Mouse (Mus musculus) liver, embryonic 11.5 days (tissue): Measurements from ENCODE around the gene Pus7l. TPM values are rescaled to one million over a fixed set of nuclear protein-coding genes. Genes with fewer than 3 reads are reported as not detected.

Experiments
- ATAC-seq: fragments of 200-750 bp; cut with Nextera tagmentation; replicated peaks from 2 replicates; pipeline ENCODE4 v1.8.0; 2017; ENCODE audit warnings: moderate number of reproducible peaks, mild to moderate bottlenecking, moderate TSS enrichment, moderate library complexity; ENCODE audit not compliant: low FRiP score
- DNase-seq: peaks from one replicate; pipeline ENCODE4 v3.0.0-alpha.2; 2017; ENCODE audit warnings: low spot score
- H3K27ac ChIP-seq: fragments of 300-500 bp; sonication (generic); 2 replicates; pipeline ENCODE4 v1.5.1; 2014; ENCODE audit warnings: mild to moderate bottlenecking, low read depth, low read length, control low read depth
- H3K27me3 ChIP-seq: fragments of 300-500 bp; sonication (generic); replicated peaks from 2 replicates; pipeline ENCODE4 v1.6.1; 2014; ENCODE audit warnings: low read length, mixed read lengths; ENCODE audit not compliant: control insufficient read depth, insufficient read depth
- H3K36me3 ChIP-seq: fragments of 300-500 bp; sonication (generic); 2 replicates; pipeline ENCODE4 v1.6.1; 2014; ENCODE audit warnings: mild to moderate bottlenecking, low read length, moderate library complexity, mixed read lengths; ENCODE audit not compliant: control insufficient read depth, insufficient read depth
- H3K4me1 ChIP-seq: fragments of 300-500 bp; sonication (generic); replicated peaks from 2 replicates; pipeline ENCODE4 v1.6.1; 2014; ENCODE audit warnings: low read length, mixed read lengths; ENCODE audit not compliant: control insufficient read depth, insufficient read depth
- H3K4me2 ChIP-seq: fragments of 300-500 bp; sonication (generic); 2 replicates; pipeline ENCODE4 v1.6.1; 2014; ENCODE audit warnings: mild to moderate bottlenecking, control low read depth, moderate library complexity
- H3K4me3 ChIP-seq: fragments of 300-500 bp; sonication (generic); 2 replicates; pipeline ENCODE4 v1.5.1; 2014; ENCODE audit warnings: low read depth, low read length, control low read depth
- H3K9ac ChIP-seq: fragments of 300-500 bp; sonication (generic); 2 replicates; pipeline ENCODE4 v1.6.1; 2014; ENCODE audit warnings: low read depth, low read length, control low read depth
- H3K9me3 ChIP-seq: fragments of 300-500 bp; sonication (generic); 2 replicates; pipeline ENCODE4 v1.6.1; 2016; ENCODE audit warnings: low read length, inconsistent platforms, mixed read lengths; ENCODE audit not compliant: control insufficient read depth
- WGBS: fragments of 180-500 bp; shearing (Covaris S2); extraction: QIAGEN DNeasy Blood & Tissue Kit; methylation state at CpG from one replicate; pipeline ENCODE4 v1.1.7; 2014; 5-methylcytosine and 5-hydroxymethylcytosine counted together
- polyA plus RNA-seq: library from polyadenylated mRNA; unstranded; fragments of >200 nt; fragmentation: Nextera tagmentation; extraction: Ambion mirVana; gene quantifications from 2 replicates; pipeline ENCODE4 v1.2.1, GENCODE M21; 2014

The Pus7l gene
- polyA plus RNA-seq, 1 experiment from 2014 or later: 12.0 TPM

DNA sequence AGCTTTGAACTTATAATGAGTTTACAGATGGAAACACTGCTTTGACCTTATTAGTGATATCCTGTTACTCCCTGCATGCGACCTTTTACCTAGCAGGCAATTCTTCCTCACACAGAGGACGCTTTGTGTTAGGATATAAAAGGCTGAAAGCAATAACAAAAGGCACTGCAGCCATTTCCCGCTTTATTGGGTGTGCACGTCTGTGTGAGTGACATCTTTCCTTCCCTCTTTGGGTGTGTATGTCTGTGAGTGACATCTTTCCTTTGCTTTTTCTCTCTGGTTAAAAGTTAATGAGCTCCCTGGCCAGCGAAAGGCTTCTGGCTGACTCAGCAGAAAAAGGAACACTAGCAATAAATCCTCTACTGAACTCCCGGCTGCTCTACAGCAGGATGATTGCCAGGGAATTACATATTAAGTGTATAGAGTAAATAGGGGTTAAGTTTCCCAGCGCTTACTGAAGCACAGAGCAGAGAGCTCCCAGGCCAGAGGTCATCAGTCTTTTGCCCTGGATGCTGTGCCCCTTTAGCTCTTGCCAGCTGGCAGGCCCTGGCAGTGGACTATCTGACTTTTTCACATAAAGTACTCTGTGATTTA, 38.8 kb upstream of the Pus7l start:
- H3K27me3 ChIP-seq: no peaks in the 10 kb centered on the region
- no peaks in the 10 kb centered on the region for H3K4me1 ChIP-seq
- no peak for ATAC-seq
- no peak overlapping the region for H3K4me3 ChIP-seq
- DNase-seq: no peak
- no peak overlapping the region for H3K9ac ChIP-seq
- H3K27ac ChIP-seq: no peak overlapping the region
- H3K9me3 ChIP-seq: no peaks in the 10 kb centered on the region
- H3K36me3 ChIP-seq: peaks cover 43% of the 10 kb centered on the region
- WGBS: 80% methylated on average over 7 of the region's 7 CpGs
- H3K4me2 ChIP-seq: no peak overlapping the region

DNA sequence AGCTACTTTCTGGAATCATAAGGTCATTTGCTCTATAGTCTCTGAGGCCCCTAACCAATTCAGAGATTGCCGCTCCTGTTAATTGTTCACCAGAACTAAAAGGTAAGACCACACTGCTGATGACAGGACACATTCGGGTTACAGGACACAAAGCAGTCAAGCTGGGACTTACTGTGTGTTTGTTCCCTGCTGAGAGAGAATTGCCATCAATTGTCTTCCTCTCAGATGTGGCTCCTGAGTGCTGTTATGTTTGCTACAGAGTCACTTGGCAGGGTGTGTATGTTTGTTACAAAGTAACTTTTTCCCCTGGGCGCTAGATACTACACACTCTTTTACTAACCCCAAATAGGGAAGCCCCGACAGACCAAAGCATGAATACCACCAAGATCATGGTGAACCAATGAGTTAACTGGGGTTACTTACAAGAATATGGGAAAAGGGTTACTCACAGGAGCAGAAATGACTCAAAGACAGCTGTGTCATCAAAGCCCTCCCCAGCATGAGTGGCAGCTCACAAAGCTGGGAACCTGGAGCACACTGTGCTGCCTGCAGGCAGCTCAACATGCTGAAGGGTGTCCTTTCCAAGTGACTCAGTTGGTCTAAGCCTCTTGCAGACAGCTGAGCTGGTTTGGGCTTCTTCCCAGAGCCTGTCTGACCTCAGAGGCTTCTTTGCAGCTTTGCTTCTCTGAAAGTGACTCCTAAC, 31.4 kb upstream of the Pus7l start:
- 78% methylated on average over 4 of the region's 4 CpGs for whole genome bisulfite sequencing
- Histone ChIP-seq H3K27ac (no peak overlapping the region), H3K27me3 (no peaks in the 10 kb centered on the region), H3K9ac (no peak overlapping the region), H3K4me3 (no peak overlapping the region), H3K9me3 (no peaks in the 10 kb centered on the region), H3K4me1 (no peaks in the 10 kb centered on the region; the same call in 1 of the 2 replicates), H3K4me2 (no peak overlapping the region), H3K36me3 (peaks cover 4% of the 10 kb centered on the region)
- DNase-seq: no peak
- ATAC-seq: no peak

DNA sequence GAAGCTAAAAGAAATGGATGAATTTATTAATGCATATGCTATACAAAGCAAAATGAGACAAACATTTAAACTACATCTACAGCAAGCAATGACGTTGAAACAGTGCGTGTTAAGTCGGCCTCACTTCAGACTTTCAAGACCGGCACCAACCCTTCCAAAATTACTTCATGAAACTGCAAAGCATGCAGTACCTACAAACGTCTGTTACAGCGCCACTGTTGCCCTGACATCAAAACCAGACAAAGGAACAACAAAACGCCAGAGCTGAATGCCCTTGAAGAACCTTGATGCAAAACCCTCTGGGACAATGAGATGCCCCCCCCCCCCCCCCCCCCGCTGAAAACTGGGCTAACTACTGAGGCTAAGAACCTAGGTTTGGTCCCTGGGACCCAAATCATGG, 29.4 kb upstream of the Pus7l start:
- Histone ChIP-seq H3K27me3 (no peaks in the 10 kb centered on the region), H3K36me3 (no peaks in the 10 kb centered on the region), H3K27ac (no peak overlapping the region), H3K4me1 (no peaks in the 10 kb centered on the region; the same call in 1 of the 2 replicates), H3K9me3 (no peaks in the 10 kb centered on the region), H3K4me2 (no peak overlapping the region), H3K4me3 (no peak overlapping the region), H3K9ac (no peak overlapping the region)
- DNase-seq (no peak), ATAC-seq (no peak)
- 72% methylated on average over 8 of the region's 8 CpGs for WGBS

DNA sequence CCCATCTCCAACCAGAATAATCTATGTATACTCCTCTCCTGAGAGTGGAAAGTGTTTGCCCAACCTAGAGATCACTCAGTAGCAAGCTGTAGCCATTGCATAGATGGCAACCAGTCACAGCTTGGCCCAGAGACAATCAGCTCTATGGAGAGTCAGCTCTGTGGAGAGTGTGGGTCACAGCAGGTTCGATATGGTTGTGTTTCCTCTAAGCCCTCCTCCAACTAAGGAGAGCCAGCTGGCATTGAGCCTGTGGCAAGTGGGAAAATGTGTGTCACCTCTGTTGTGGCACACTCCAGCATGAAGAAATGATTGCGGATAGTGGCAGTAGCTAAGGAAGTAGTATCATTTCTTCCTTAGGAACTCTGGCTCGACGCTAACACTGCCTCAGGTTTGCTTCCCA, 28.2 kb upstream of the Pus7l start:
- Histone ChIP-seq H3K4me3 (no peak overlapping the region), H3K27ac (no peak overlapping the region), H3K4me2 (no peak overlapping the region), H3K4me1 (no peaks in the 10 kb centered on the region; the same call in 1 of the 2 replicates), H3K9ac (no peak overlapping the region), H3K36me3 (no peaks in the 10 kb centered on the region), H3K9me3 (no peaks in the 10 kb centered on the region), H3K27me3 (no peaks in the 10 kb centered on the region)
- DNase-seq (no peak), ATAC-seq (no peak)
- WGBS: 84% methylated on average over 4 of the region's 4 CpGs

DNA sequence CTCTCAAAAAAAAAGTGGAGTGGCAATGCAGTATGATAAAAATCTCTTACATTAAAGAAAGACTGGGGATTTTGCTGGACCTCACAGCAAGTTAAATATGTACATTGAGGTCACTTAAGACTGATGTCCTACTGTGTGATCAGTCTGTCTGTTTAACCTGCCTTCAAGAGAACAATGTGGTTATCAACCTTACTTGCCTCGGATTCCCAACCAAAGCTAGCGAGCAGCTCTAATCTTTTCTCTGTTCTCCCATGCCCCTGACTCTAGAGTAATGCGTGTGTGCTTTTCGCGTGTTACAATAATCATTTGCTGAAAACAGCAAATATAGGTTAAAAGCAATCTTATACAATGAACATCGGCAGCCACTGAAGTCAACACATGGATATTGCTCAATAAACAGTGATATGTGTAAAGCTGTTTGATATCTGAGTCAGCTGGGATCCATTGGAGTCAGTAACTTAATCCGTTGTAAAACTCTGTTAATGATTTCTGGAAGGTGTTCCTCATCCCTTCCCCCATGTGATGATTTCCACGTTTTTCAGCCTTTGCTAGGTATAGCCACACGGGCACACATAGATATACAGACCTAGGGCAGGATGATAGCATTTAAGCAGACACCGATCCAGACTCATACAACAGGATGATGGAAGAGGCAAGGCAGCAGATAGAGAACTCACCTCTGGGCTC, 25.3 kb upstream of the Pus7l start:
- Histone ChIP-seq H3K9me3 (no peaks in the 10 kb centered on the region), H3K27ac (no peak overlapping the region), H3K36me3 (no peaks in the 10 kb centered on the region), H3K4me1 (no peaks in the 10 kb centered on the region; the same call in 1 of the 2 replicates), H3K4me3 (no peak overlapping the region), H3K4me2 (no peak overlapping the region), H3K9ac (no peak overlapping the region), H3K27me3 (no peaks in the 10 kb centered on the region)
- ATAC-seq (no peak), DNase-seq (no peak)
- 79% methylated on average over 10 of the region's 10 CpGs for WGBS

DNA sequence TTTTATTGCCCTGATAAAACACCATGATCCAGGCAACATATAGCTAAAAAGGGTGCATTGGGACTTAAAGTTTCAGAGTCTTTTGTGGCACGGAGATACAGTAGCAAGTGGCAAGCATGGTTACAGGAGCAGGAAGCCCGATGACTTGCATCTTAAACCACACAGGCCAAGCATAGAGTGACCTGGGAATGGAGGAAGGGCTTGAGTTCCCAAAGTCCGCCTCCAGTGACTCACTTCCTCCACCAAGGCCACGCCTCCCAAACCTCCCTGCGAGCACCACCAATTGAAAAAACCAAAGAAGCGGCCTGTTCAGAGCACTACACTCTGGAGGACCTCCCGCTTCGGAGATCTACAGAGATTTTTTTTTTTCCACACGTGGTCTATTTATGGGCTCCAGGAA, 22.5 kb upstream of the Pus7l start:
- Histone ChIP-seq H3K4me2 (no peak overlapping the region), H3K9me3 (no peaks in the 10 kb centered on the region), H3K36me3 (no peaks in the 10 kb centered on the region), H3K27ac (no peak overlapping the region), H3K4me3 (no peak overlapping the region), H3K4me1 (no peaks in the 10 kb centered on the region; the same call in 1 of the 2 replicates), H3K9ac (no peak overlapping the region), H3K27me3 (no peaks in the 10 kb centered on the region)
- ATAC-seq: peak; percentile 63; the same call in 1 of the 2 replicates
- DNase-seq: no peak
- WGBS: 70% methylated on average over 9 of the region's 9 CpGs

DNA sequence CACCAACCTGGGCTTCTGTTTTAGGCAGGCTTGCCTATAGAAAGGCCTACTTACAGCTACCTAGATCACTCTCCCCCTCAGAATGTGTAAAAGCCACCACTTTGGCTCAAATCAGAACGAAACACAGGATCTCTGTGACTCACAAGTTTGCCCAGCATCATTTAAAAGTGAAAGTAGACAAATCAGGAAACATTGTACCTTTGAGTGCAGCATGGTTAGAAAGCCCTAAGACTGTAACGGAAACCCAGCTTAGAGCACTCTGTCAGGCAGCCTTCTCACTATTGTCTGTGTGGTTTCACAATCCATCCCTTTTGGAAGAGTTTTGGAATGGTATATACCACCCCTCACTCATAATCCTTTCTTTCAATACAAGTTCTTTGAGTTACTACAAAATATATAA, 21.6 kb upstream of the Pus7l start:
- Histone ChIP-seq H3K9ac (no peak overlapping the region), H3K27me3 (no peaks in the 10 kb centered on the region), H3K36me3 (no peaks in the 10 kb centered on the region), H3K4me1 (no peaks in the 10 kb centered on the region), H3K4me2 (no peak overlapping the region), H3K9me3 (no peaks in the 10 kb centered on the region), H3K4me3 (no peak overlapping the region), H3K27ac (no peak overlapping the region)
- DNase-seq: no peak
- 87% methylated on average over 2 of the region's 2 CpGs for WGBS
- ATAC-seq: no peak

DNA sequence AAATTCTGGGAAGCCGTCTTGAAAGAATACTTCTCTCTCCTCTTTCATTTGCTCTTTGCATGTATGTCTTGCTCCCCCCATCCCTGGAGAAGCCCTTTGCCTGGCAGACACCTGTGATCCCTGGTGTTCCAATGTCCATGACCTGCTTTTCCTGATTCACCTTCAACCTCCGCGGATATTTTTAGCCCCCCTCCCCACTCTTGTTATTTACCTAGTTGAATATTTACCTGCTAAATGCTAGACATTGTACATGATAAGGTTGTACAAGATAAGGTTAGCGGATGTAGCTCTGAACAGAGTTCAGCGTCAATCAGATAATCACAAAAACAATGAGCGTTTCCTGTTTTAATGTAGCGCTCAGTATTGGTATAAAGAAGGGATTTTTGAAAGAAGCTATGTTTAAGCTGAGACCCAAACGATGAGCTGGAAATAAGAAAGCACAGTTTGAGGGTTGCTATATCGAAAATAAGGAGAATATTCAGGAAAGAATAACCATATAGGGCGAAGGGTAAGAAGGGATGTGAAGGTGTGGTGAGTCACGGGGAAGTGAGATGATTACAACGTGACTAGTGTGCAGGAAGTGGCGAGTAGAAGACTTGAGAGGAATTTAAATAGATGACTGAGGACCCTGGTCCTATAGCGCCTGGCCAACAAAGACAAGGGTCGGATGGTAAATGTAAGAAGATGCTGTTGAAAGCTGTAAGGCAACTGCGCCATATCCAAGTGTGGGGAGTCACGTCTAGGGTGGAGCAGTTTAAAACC, 15.7 kb upstream of the Pus7l start:
- 74% methylated on average over 17 of the region's 17 CpGs for WGBS
- no peaks in the 10 kb centered on the region for H3K36me3 ChIP-seq
- DNase-seq: no peak
- H3K4me3 ChIP-seq: no peak overlapping the region
- no peak overlapping the region for H3K27ac ChIP-seq
- no peak overlapping the region for H3K4me2 ChIP-seq
- no peak overlapping the region for H3K9ac ChIP-seq
- no peaks in the 10 kb centered on the region for H3K9me3 ChIP-seq
- no peaks in the 10 kb centered on the region for H3K27me3 ChIP-seq
- H3K4me1 ChIP-seq: no peaks in the 10 kb centered on the region
- ATAC-seq: no peak
